Mouse (Mus musculus): ENCODE measurements around the gene Itsn2.

DNA sequence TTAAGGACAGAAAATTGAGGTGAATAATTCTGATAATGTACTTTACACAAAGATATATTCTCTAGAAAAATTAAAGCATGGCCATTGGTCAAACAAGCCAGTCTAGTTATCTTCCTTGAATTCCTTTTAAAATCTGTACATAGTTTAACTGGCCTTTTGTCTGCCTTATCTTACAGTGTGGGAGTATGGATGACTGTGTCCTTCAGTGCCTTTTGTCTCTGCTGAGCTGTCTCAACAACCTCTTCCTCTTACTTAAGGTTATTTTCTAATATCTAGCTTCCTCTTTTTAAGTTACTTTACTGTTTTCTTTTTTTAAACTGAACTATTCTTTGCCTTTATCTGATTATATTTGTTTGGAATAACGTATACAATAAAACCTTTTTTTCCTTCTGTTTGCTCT is 48.3 kb downstream of the Itsn2 start:
- TF ChIP-seq TAL1 (IDR thresholded peaks at IDR 0.05; ENCODE audit: low read length) = no peak
- no peak for TF ChIP-seq GATA1 (IDR thresholded peaks at IDR 0.05; ENCODE audit: low read length)

Data from erythroblast, embryonic 14.5 days (primary cell).